Mouse (Mus musculus): ENCODE measurements at regions not wholly inside any gene's neighbourhood (a gene's known extent, or its start where the extent isn't known, plus 50 kb on each side); places are given as distances from the start of the nearest gene placed in this dataset.

DNA sequence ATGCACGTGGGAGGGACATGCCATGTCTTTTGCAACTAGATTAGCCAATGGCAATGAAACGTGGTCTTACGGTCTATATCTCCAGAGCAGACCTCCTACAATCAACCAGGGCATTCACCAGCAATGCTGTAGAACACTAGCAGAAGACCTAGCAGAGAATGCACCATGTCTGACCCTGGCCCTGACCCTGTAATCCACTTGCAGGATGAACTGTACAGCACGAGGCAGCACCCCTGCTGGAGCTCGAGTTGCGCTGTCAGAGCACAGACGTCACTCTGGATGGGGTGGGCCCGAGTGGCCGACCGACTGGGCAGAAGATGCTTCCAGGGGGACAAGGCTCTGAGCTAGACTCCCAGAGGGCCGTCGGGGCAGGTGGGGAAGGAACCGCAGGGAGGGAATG, 110.4 kb upstream of the Klf14 start:
- TF ChIP-seq POLR2A (IDR thresholded peaks at IDR 0.05; ENCODE audit: borderline replicate concordance, extremely low read depth, low read depth, low read length) (no peak), CTCF (IDR thresholded peaks at IDR 0.05; ENCODE audit: insufficient read depth, low read length) (no peak)

Measured in lung, adult 2 months (tissue).